Mouse (Mus musculus) hindbrain, embryonic 16.5 days (tissue): ENCODE results near the gene Mospd3. TPM values are rescaled to one million over a fixed set of nuclear protein-coding genes. Genes with fewer than 3 reads are reported as not detected.

Source experiments
- ATAC-seq: fragments of 200-750 bp; cut with Nextera tagmentation; 2 replicates; pipeline ENCODE4 v1.8.0; 2017; ENCODE audit warnings: moderate TSS enrichment, moderate library complexity
- H3K27ac ChIP-seq: fragments of 300-500 bp; sonication (generic); 2 replicates; pipeline ENCODE4 v1.5.1; 2014; ENCODE audit warnings: low read depth, mild to moderate bottlenecking, control low read depth, low read length, moderate library complexity
- H3K27me3 ChIP-seq: fragments of 300-500 bp; sonication (generic); replicated peaks from 2 replicates; pipeline ENCODE4 v1.6.1; 2014; ENCODE audit warnings: low read length; ENCODE audit not compliant: control insufficient read depth, insufficient read depth
- H3K36me3 ChIP-seq: fragments of 300-500 bp; sonication (generic); 2 replicates; pipeline ENCODE4 v1.6.1; 2014; ENCODE audit warnings: mild to moderate bottlenecking, low read length, moderate library complexity, mixed read lengths; ENCODE audit not compliant: control insufficient read depth, insufficient read depth
- H3K4me1 ChIP-seq: fragments of 300-500 bp; sonication (generic); 2 replicates; pipeline ENCODE4 v1.6.1; 2014; ENCODE audit warnings: low read depth, low read length; ENCODE audit not compliant: control insufficient read depth, insufficient read depth
- H3K4me2 ChIP-seq: fragments of 300-500 bp; sonication (generic); 2 replicates; pipeline ENCODE4 v1.6.1; 2014; ENCODE audit warnings: mild to moderate bottlenecking, low read length, control low read depth, moderate library complexity
- H3K4me3 ChIP-seq: fragments of 300-500 bp; sonication (generic); 2 replicates; pipeline ENCODE4 v1.5.1; 2014; ENCODE audit warnings: mild to moderate bottlenecking, low read length, control low read depth, moderate library complexity
- H3K9ac ChIP-seq: fragments of 300-500 bp; sonication (generic); 2 replicates; pipeline ENCODE4 v1.6.1; 2014; ENCODE audit warnings: low read depth, mild to moderate bottlenecking, control low read depth, low read length, moderate library complexity
- H3K9me3 ChIP-seq: fragments of 300-500 bp; sonication (generic); 2 replicates; pipeline ENCODE4 v1.6.1; 2014; ENCODE audit warnings: mild to moderate bottlenecking, low read length, moderate library complexity; ENCODE audit not compliant: control insufficient read depth
- WGBS: fragments of 180-500 bp; shearing (Covaris S2); extraction: QIAGEN DNeasy Blood & Tissue Kit; methylation state at CpG from one replicate; pipeline ENCODE4 v1.1.7; 2014; 5-methylcytosine and 5-hydroxymethylcytosine counted together
- polyA plus RNA-seq: library from polyadenylated mRNA; unstranded; fragments of >200 nt; fragmentation: Nextera tagmentation; extraction: Ambion mirVana; gene quantifications from 2 replicates; pipeline ENCODE4 v1.2.1, GENCODE M21; 2015

Mospd3 gene
- polyA plus RNA-seq, 1 experiment from 2014 or later = 60.0 TPM

GRCm38 (mm10) chr5:137598100-137598826 lies 2.6 kb downstream of the Mospd3 start:
- Histone ChIP-seq H3K4me2 (no peak overlapping the region), H3K27ac (no peak overlapping the region), H3K9ac (no peak overlapping the region), H3K4me3 (no peak overlapping the region), H3K9me3 (no peaks in the 10 kb centered on the region), H3K4me1 (peaks cover 16% of the 10 kb centered on the region), H3K36me3 (peaks cover 2% of the 10 kb centered on the region), H3K27me3 (no peaks in the 10 kb centered on the region)
- WGBS = 96% methylated on average over 2 of the region's 2 CpGs
- no peak for ATAC-seq

GRCm38 (mm10) chr5:137597625-137598024 lies 3.2 kb downstream of the Mospd3 start:
- no peak overlapping the region for H3K9ac ChIP-seq
- peaks cover 2% of the 10 kb centered on the region for H3K36me3 ChIP-seq
- no peak overlapping the region for H3K4me3 ChIP-seq
- H3K4me2 ChIP-seq = no peak overlapping the region
- no peaks in the 10 kb centered on the region for H3K27me3 ChIP-seq
- no peak for ATAC-seq
- WGBS = 96% methylated on average over 6 of the region's 6 CpGs
- H3K4me1 ChIP-seq = peaks cover 16% of the 10 kb centered on the region
- H3K9me3 ChIP-seq = no peaks in the 10 kb centered on the region
- no peak overlapping the region for H3K27ac ChIP-seq

GRCm38 (mm10) chr5:137596601-137597261 lies 4.1 kb downstream of the Mospd3 start:
- WGBS = 41% methylated on average over 30 of the region's 30 CpGs
- ATAC-seq = no peak
- peak overlapping the region; percentile 38 for H3K4me2 ChIP-seq
- no peaks in the 10 kb centered on the region for H3K9me3 ChIP-seq
- peak overlapping the region; percentile 14; the same call in 1 of the 2 replicates for H3K4me3 ChIP-seq
- no peak overlapping the region for H3K27ac ChIP-seq
- no peaks in the 10 kb centered on the region for H3K27me3 ChIP-seq
- no peak overlapping the region; the same call in 1 of the 2 replicates for H3K9ac ChIP-seq
- H3K36me3 ChIP-seq = peaks cover 2% of the 10 kb centered on the region
- peaks cover 16% of the 10 kb centered on the region for H3K4me1 ChIP-seq

- Histone ChIP-seq H3K27me3 (no peaks in the 10 kb centered on the region), H3K4me1 (peaks cover 13% of the 10 kb centered on the region), H3K9ac (no peak overlapping the region), H3K36me3 (peaks cover 2% of the 10 kb centered on the region), H3K9me3 (no peaks in the 10 kb centered on the region), H3K4me2 (no peak overlapping the region), H3K27ac (no peak overlapping the region), H3K4me3 (no peak overlapping the region)
- WGBS = 71% methylated on average over 7 of the region's 7 CpGs
- ATAC-seq = no peak
Observed at GRCm38 (mm10) chr5:137595921-137596320, 4.9 kb downstream of the Mospd3 start.

- H3K4me2 ChIP-seq = no peak overlapping the region
- no peaks in the 10 kb centered on the region for H3K27me3 ChIP-seq
- no peaks in the 10 kb centered on the region for H3K9me3 ChIP-seq
- H3K36me3 ChIP-seq = no peaks in the 10 kb centered on the region; the same call in 1 of the 2 replicates
- 78% methylated on average over 5 of the region's 5 CpGs for WGBS
- no peaks in the 10 kb centered on the region for H3K4me1 ChIP-seq
- H3K4me3 ChIP-seq = no peak overlapping the region
- H3K27ac ChIP-seq = no peak overlapping the region
- no peak overlapping the region for H3K9ac ChIP-seq
- no peak for ATAC-seq
Observed at GRCm38 (mm10) chr5:137590507-137590906, 10.4 kb downstream of the Mospd3 start.

- Histone ChIP-seq H3K4me2 (no peak overlapping the region), H3K9me3 (no peaks in the 10 kb centered on the region), H3K4me3 (no peak overlapping the region), H3K27me3 (no peaks in the 10 kb centered on the region; the same call in 1 of the 2 replicates), H3K4me1 (peaks cover 5% of the 10 kb centered on the region; the same call in 1 of the 2 replicates), H3K27ac (no peak overlapping the region), H3K36me3 (no peaks in the 10 kb centered on the region), H3K9ac (no peak overlapping the region)
- ATAC-seq = no peak
- 32% methylated on average over 8 of the region's 8 CpGs for WGBS
Observed at GRCm38 (mm10) chr5:137584976-137585375, 15.9 kb downstream of the Mospd3 start.

- no peaks in the 10 kb centered on the region; the same call in 1 of the 2 replicates for H3K27me3 ChIP-seq
- no peaks in the 10 kb centered on the region for H3K36me3 ChIP-seq
- 27% methylated on average over 27 of the region's 27 CpGs for WGBS
- peak overlapping the region; percentile 79 for H3K27ac ChIP-seq
- peak overlapping the region; percentile 32 for H3K4me3 ChIP-seq
- peaks cover 5% of the 10 kb centered on the region; the same call in 1 of the 2 replicates for H3K4me1 ChIP-seq
- H3K4me2 ChIP-seq = peak overlapping the region; percentile 52
- peak overlapping the region; percentile 67 for H3K9ac ChIP-seq
- ATAC-seq = peak; percentile 85
- H3K9me3 ChIP-seq = no peaks in the 10 kb centered on the region
Observed at GRCm38 (mm10) chr5:137583670-137584169, 17.1 kb downstream of the Mospd3 start.

- H3K4me2 ChIP-seq = peak overlapping the region; percentile 52
- peaks cover 5% of the 10 kb centered on the region; the same call in 1 of the 2 replicates for H3K4me1 ChIP-seq
- H3K9me3 ChIP-seq = no peaks in the 10 kb centered on the region
- peak overlapping the region; percentile 67 for H3K9ac ChIP-seq
- 42% methylated on average over 8 of the region's 8 CpGs for WGBS
- no peak for ATAC-seq
- H3K4me3 ChIP-seq = peak overlapping the region; percentile 32
- H3K27me3 ChIP-seq = no peaks in the 10 kb centered on the region; the same call in 1 of the 2 replicates
- no peaks in the 10 kb centered on the region for H3K36me3 ChIP-seq
- H3K27ac ChIP-seq = no peak overlapping the region; the same call in 1 of the 2 replicates
Observed at GRCm38 (mm10) chr5:137582702-137583101, 18.2 kb downstream of the Mospd3 start.

GRCm38 (mm10) chr5:137580246-137580645 lies 20.6 kb downstream of the Mospd3 start:
- Histone ChIP-seq H3K4me2 (no peak overlapping the region), H3K9me3 (no peaks in the 10 kb centered on the region), H3K27ac (no peak overlapping the region), H3K36me3 (no peaks in the 10 kb centered on the region), H3K9ac (no peak overlapping the region), H3K27me3 (no peaks in the 10 kb centered on the region; the same call in 1 of the 2 replicates), H3K4me3 (no peak overlapping the region), H3K4me1 (peaks cover 5% of the 10 kb centered on the region; the same call in 1 of the 2 replicates)
- ATAC-seq = no peak
- 72% methylated on average over 6 of the region's 6 CpGs for WGBS
